Mouse (Mus musculus): ENCODE data around the gene Baiap2. TPM values are rescaled to one million over a fixed set of nuclear protein-coding genes. Genes with fewer than 3 reads are reported as not detected.

Baiap2 gene
- polyA plus RNA-seq, 1 experiment from 2014 or later, result 10.2 TPM

DNA sequence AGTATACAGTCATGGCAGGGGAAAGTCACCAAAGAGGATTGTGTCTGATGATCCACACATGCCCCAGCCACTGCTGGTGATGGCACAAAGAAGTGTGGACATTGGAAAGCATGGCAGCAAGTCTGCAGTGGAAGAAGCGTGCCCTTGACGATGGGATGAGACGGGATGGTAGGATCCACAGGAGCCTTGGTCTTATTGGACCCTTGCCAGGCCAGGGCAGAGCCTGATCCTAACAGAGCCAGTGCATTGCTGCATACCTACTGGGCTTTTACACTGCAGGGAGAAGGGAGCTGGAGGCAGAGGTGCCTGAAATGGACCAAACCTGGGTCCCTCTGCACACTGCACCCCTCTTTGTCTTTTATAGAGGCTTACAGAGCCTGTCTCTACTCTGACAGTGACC lies 8.0 kb downstream of the Baiap2 start:
- 95% methylated on average over 3 of the region's 3 CpGs for WGBS
- Histone ChIP-seq H3K9me3 (no peaks in the 10 kb centered on the region), H3K27ac (replicated peaks) (no peak overlapping the region), H3K4me3 (no peak overlapping the region), H3K9ac (replicated peaks) (no peak overlapping the region), H3K36me3 (no peaks in the 10 kb centered on the region), H3K4me1 (no peaks in the 10 kb centered on the region; the same call in 1 of the 2 replicates), H3K27me3 (no peaks in the 10 kb centered on the region), H3K4me2 (replicated peaks) (no peak overlapping the region)
- no peak for ATAC-seq (ENCODE audit: low FRiP score, low read depth)

DNA sequence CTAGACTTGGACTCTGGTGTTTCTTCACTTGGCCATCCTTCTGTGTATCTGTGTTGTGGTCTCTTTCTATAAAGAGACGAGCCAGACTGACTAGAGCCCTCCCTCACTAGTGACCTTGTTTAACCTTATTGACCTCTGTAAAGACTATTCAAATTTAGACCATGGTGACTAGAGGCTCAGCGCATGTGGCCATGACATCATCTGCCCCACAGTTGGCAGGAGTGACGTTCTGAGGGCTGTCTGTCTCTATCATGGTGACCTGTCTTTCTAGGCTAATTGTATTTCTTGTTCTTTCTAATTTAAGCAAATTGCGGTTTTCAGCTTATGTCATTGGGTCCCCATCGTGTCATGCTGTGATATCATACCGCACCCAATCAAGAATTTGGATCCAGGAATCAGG lies 8.8 kb downstream of the Baiap2 start:
- Histone ChIP-seq H3K4me2 (replicated peaks) (no peak overlapping the region), H3K9me3 (no peaks in the 10 kb centered on the region), H3K36me3 (no peaks in the 10 kb centered on the region), H3K27ac (replicated peaks) (no peak overlapping the region), H3K27me3 (no peaks in the 10 kb centered on the region), H3K4me3 (no peak overlapping the region), H3K4me1 (no peaks in the 10 kb centered on the region; the same call in 1 of the 2 replicates), H3K9ac (replicated peaks) (no peak overlapping the region)
- ATAC-seq (ENCODE audit: low FRiP score, low read depth), result no peak
- WGBS, result 85% methylated on average over 6 of the region's 6 CpGs

DNA sequence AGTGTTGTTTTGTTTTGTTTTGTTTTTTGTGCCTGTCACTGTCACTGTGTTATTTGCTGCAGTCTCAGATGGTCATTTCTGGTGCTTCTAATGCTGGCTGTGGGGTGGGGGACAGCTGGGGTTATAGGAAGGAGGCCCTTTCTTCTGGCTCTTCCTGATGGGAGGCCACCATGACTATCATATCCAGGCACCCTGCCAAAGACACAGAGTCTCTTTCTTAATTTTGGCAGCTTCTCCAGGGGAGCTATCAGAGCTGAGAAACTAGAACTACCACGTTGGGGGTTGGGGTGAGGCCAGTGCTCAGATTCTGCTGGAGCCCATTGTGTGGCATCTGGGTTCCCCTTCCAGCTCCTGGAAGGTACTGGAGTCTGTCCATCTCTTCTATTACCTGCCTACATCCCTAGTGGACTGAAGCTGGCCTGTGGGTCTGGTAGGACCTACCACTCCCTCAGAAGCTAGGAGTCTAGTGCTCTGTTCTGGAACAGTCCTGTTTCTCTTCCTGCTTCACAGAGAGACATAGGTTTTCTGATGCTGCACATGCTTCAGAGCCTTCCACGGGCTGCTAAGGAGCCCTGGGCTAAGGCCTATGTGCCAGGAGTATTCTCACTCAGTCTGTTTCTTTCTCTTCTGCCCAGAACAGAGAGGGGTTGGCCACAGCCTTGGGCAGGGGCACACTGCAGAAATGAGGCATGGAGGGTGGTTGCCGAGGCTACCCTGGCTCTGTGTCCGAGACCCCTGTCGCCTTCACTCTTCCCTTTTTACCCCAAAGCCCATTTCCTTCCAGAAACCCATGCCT lies 10.1 kb downstream of the Baiap2 start:
- Histone ChIP-seq H3K27ac (replicated peaks) (no peak overlapping the region), H3K9ac (replicated peaks) (no peak overlapping the region), H3K9me3 (no peaks in the 10 kb centered on the region), H3K27me3 (no peaks in the 10 kb centered on the region), H3K4me1 (peaks cover 6% of the 10 kb centered on the region), H3K4me2 (replicated peaks) (no peak overlapping the region), H3K36me3 (no peaks in the 10 kb centered on the region), H3K4me3 (no peak overlapping the region)
- ATAC-seq (ENCODE audit: low FRiP score, low read depth), result no peak
- WGBS, result 66% methylated on average over 5 of the region's 5 CpGs

DNA sequence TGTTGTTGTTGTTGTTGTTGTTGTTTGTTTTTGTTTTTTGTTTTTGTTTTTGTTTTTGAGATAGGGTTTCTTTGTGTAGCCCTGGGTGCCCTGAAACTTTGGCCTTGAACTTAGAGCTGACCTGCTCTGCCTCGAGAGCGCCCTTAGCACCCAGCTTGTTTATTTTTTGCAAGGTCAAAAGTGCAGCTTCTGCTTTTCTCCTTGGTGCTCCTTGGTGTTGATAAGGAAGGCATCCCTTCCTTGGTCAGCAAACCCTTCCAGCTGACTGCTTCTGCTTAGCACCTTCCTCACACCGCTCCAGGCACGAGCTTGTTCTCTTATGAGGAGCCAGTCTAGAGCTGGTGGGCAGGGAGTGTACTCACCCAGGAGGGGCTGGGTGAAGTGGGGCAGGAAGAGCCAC lies 11.7 kb downstream of the Baiap2 start:
- H3K27ac ChIP-seq (replicated peaks), result no peak overlapping the region
- H3K4me2 ChIP-seq (replicated peaks), result no peak overlapping the region
- no peak overlapping the region for H3K9ac ChIP-seq (replicated peaks)
- H3K9me3 ChIP-seq, result no peaks in the 10 kb centered on the region
- no peak for ATAC-seq (ENCODE audit: low FRiP score, low read depth)
- no peaks in the 10 kb centered on the region for H3K36me3 ChIP-seq
- no peaks in the 10 kb centered on the region for H3K27me3 ChIP-seq
- WGBS, result 76% methylated on average over 4 of the region's 4 CpGs
- no peak overlapping the region for H3K4me3 ChIP-seq
- peaks cover 6% of the 10 kb centered on the region for H3K4me1 ChIP-seq

- peaks cover 6% of the 10 kb centered on the region for H3K4me1 ChIP-seq
- 91% methylated on average over 2 of the region's 2 CpGs for WGBS
- H3K4me2 ChIP-seq (replicated peaks), result no peak overlapping the region
- no peak overlapping the region for H3K27ac ChIP-seq (replicated peaks)
- H3K36me3 ChIP-seq, result no peaks in the 10 kb centered on the region
- no peak overlapping the region for H3K9ac ChIP-seq (replicated peaks)
- no peak for ATAC-seq (ENCODE audit: low FRiP score, low read depth)
- H3K9me3 ChIP-seq, result no peaks in the 10 kb centered on the region
- no peaks in the 10 kb centered on the region for H3K27me3 ChIP-seq
- no peak overlapping the region for H3K4me3 ChIP-seq
Measured at GRCm38 (mm10) chr11:119954749-119955337, 12.3 kb downstream of the Baiap2 start.

- H3K4me1 ChIP-seq, result peaks cover 6% of the 10 kb centered on the region
- no peaks in the 10 kb centered on the region for H3K9me3 ChIP-seq
- H3K4me2 ChIP-seq (replicated peaks), result no peak overlapping the region
- H3K36me3 ChIP-seq, result no peaks in the 10 kb centered on the region
- 69% methylated on average over 3 of the region's 3 CpGs for WGBS
- H3K27ac ChIP-seq (replicated peaks), result no peak overlapping the region
- H3K4me3 ChIP-seq, result no peak overlapping the region
- ATAC-seq (ENCODE audit: low FRiP score, low read depth), result no peak
- H3K27me3 ChIP-seq, result no peaks in the 10 kb centered on the region
- H3K9ac ChIP-seq (replicated peaks), result no peak overlapping the region
Measured at GRCm38 (mm10) chr11:119955432-119955831, 12.9 kb downstream of the Baiap2 start.

DNA sequence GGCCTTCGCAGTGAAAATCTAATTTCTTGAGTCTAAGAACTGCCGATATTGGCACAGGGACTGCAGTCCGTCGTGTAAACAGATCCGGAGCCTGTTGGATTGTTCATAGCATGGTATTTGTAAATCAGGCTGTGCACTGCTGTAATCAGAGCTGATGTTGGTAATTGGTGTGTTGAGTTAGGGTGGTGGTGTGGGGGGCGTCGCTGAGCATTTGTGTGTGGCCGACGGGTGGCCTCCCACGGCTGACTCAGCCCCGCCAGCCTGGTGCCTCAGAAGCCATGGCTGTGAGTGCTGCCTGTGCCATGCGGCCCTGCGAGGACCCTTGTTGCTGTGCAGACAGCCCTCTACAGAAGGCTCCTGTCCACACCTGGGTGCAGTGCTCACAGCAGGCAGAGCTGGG lies 14.0 kb downstream of the Baiap2 start:
- Histone ChIP-seq H3K9ac (replicated peaks) (no peak overlapping the region), H3K9me3 (no peaks in the 10 kb centered on the region), H3K27ac (replicated peaks) (no peak overlapping the region), H3K4me3 (no peak overlapping the region), H3K4me2 (replicated peaks) (no peak overlapping the region), H3K36me3 (no peaks in the 10 kb centered on the region), H3K27me3 (no peaks in the 10 kb centered on the region), H3K4me1 (peaks cover 6% of the 10 kb centered on the region)
- ATAC-seq (ENCODE audit: low FRiP score, low read depth), result no peak
- 88% methylated on average over 13 of the region's 13 CpGs for WGBS

DNA sequence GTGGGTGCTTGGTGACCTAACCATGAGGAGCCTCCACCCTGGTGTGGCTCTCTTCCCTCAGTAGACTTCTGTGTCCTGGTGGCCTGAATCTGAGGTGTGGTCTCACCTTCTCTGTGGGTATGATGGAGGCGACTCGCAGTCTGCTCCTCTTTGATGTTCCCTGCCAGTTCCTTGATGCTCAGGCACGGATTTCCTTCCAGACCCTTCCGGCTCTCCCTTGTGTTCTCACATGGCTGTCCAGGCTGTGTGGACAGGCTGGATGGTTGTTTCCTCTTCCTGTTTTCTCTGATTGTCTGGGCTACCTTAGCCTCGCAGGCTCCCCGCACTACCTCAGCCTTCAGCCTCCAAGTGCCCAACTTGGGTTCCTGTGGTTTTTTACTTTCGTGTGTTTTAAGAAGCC lies 16.3 kb downstream of the Baiap2 start:
- Histone ChIP-seq H3K4me1 (peaks cover 6% of the 10 kb centered on the region), H3K36me3 (no peaks in the 10 kb centered on the region), H3K27me3 (no peaks in the 10 kb centered on the region), H3K9me3 (no peaks in the 10 kb centered on the region), H3K27ac (replicated peaks) (no peak overlapping the region), H3K4me3 (no peak overlapping the region), H3K9ac (replicated peaks) (no peak overlapping the region), H3K4me2 (replicated peaks) (no peak overlapping the region)
- no peak for ATAC-seq (ENCODE audit: low FRiP score, low read depth)
- 90% methylated on average over 7 of the region's 7 CpGs for WGBS

DNA sequence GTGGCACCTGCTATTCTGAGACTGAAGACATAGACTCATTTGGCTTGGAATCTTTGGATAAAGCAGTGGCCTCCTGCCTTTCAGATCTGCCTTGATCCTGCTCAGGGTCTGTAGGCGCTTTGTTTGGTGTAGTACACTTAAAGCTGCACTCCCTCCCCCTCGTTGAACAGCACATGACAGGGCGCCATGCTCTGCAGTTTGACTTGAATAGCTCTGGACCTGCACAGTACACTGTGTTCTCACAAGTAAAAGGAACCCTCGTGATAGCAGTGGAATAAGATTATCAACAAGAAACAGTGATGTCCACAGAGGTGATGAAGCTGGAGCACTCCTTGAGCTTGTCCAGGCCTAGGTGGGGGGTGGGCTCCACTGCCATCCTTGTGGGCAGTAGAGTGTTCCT lies 17.2 kb downstream of the Baiap2 start:
- Histone ChIP-seq H3K4me3 (no peak overlapping the region), H3K4me2 (replicated peaks) (no peak overlapping the region), H3K9ac (replicated peaks) (no peak overlapping the region), H3K9me3 (no peaks in the 10 kb centered on the region), H3K4me1 (peaks cover 8% of the 10 kb centered on the region), H3K27me3 (no peaks in the 10 kb centered on the region), H3K36me3 (no peaks in the 10 kb centered on the region), H3K27ac (replicated peaks) (no peak overlapping the region)
- 80% methylated on average over 4 of the region's 4 CpGs for WGBS
- no peak for ATAC-seq (ENCODE audit: low FRiP score, low read depth)

GRCm38 (mm10) chr11:119960671-119961070 lies 18.1 kb downstream of the Baiap2 start:
- Histone ChIP-seq H3K27me3 (no peaks in the 10 kb centered on the region), H3K4me1 (peaks cover 15% of the 10 kb centered on the region), H3K4me3 (no peak overlapping the region), H3K27ac (replicated peaks) (no peak overlapping the region), H3K36me3 (no peaks in the 10 kb centered on the region), H3K9me3 (no peaks in the 10 kb centered on the region), H3K4me2 (replicated peaks) (no peak overlapping the region), H3K9ac (replicated peaks) (no peak overlapping the region)
- 93% methylated on average over 6 of the region's 6 CpGs for WGBS
- no peak for ATAC-seq (ENCODE audit: low FRiP score, low read depth)

DNA sequence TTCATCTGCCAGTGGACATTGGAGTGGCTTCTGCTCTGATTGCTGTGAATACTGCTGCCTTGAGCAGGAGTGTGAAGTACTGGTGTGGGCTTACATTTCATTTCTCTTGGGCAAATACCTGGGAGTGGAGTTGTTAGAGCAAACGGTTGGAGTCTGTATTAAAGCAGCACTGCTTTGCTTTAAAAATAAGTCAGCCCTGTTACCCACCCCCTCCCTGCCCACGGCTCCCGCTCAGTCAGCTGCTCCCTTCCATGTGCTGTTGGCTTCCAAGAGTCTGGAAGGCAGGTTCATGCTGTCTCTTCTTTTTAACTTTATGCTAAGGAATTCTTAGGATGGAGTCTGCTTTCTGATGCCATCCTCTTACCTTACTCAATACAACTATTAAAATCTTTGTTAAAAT lies 18.9 kb downstream of the Baiap2 start:
- no peak overlapping the region for H3K4me3 ChIP-seq
- no peak overlapping the region for H3K4me2 ChIP-seq (replicated peaks)
- no peak overlapping the region for H3K9ac ChIP-seq (replicated peaks)
- no peaks in the 10 kb centered on the region for H3K36me3 ChIP-seq
- H3K27me3 ChIP-seq, result no peaks in the 10 kb centered on the region
- no peaks in the 10 kb centered on the region for H3K9me3 ChIP-seq
- peaks cover 14% of the 10 kb centered on the region for H3K4me1 ChIP-seq
- no peak for ATAC-seq (ENCODE audit: low FRiP score, low read depth)
- H3K27ac ChIP-seq (replicated peaks), result no peak overlapping the region
- 89% methylated on average over 3 of the region's 3 CpGs for WGBS

- Histone ChIP-seq H3K36me3 (no peaks in the 10 kb centered on the region), H3K4me2 (replicated peaks) (no peak overlapping the region), H3K27ac (replicated peaks) (peak overlapping the region; percentile 11; the same call in 1 of the 2 replicates), H3K4me3 (no peak overlapping the region), H3K27me3 (no peaks in the 10 kb centered on the region), H3K9me3 (no peaks in the 10 kb centered on the region), H3K9ac (replicated peaks) (0 out of 2 replicates have a peak overlapping the region, but pooled peaks have one; percentile 0), H3K4me1 (peaks cover 19% of the 10 kb centered on the region)
- ATAC-seq (ENCODE audit: low FRiP score, low read depth), result no peak
- WGBS, result 8% methylated on average over 9 of the region's 9 CpGs
Measured at GRCm38 (mm10) chr11:119965053-119965452, 22.5 kb downstream of the Baiap2 start.

All from midbrain, embryonic 12.5 days (tissue).